Mouse (Mus musculus) left cerebral cortex, postnatal 10 days (tissue): ENCODE data around the gene Fam89b. TPM values are rescaled to one million over a fixed set of nuclear protein-coding genes. Genes with fewer than 3 reads are reported as not detected.

Source experiments
- DNase-seq, 2 experiments: peaks; one replicate each; pipeline ENCODE4 v3.0.0; 2021 to 2022; ENCODE audit warnings: low spot score in 2 of 2, mixed read lengths in 1 of 2; ENCODE audit errors: extremely low spot score in 1 of 2
- intact Hi-C: fragments of 180-260 bp; cut with DNase I; formaldehyde crosslinking; loops from one replicate; pipeline ENCODE4 v1.15.1; 2025
- total RNA-seq, 2 experiments: library from RNA; stranded (reverse); gene quantifications; 2 replicates each; pipeline ENCODE4 v1.2.3; 2021

Fam89b gene
- total RNA-seq, 2 experiments from 2014 or later, result 46.6 to 47.6 TPM

DNA sequence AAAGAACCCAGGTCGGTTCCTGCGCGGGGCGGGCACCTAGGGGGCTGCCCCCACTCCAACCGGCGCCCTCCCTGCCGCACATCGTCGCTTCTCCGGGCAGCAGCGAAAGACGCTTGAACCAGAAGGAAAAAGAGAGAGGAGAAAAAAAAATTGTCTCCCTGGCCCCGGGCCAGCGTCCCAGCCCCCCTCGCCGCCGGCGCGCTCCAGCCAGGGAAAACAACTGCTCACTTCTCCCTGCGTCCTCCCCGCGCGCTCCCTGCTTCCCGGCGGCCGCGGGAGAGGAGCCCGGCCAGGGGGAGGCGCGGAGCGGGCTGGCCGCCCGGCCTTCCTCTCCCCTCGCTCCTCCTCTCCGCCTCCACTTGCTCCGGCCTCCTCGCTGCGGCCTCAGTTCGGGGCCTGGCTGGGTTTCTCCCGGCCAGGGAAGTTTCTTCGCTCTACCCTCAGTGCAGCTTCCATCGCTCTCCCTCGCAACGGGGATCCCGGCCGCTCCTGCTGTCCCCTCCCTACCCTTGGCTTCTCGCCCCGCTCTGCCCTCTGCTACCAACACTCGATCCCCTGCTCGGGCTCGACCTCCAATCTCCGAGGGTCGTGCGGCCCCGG lies 12.3 kb upstream of the Fam89b start:
- intact Hi-C loops, result loop anchor here (5.0 kb wide), 1 partner anchor 36 kb away; no protein-coding TSS in a partner anchor
- DNase-seq, result peak; percentile 68 to 89

DNA sequence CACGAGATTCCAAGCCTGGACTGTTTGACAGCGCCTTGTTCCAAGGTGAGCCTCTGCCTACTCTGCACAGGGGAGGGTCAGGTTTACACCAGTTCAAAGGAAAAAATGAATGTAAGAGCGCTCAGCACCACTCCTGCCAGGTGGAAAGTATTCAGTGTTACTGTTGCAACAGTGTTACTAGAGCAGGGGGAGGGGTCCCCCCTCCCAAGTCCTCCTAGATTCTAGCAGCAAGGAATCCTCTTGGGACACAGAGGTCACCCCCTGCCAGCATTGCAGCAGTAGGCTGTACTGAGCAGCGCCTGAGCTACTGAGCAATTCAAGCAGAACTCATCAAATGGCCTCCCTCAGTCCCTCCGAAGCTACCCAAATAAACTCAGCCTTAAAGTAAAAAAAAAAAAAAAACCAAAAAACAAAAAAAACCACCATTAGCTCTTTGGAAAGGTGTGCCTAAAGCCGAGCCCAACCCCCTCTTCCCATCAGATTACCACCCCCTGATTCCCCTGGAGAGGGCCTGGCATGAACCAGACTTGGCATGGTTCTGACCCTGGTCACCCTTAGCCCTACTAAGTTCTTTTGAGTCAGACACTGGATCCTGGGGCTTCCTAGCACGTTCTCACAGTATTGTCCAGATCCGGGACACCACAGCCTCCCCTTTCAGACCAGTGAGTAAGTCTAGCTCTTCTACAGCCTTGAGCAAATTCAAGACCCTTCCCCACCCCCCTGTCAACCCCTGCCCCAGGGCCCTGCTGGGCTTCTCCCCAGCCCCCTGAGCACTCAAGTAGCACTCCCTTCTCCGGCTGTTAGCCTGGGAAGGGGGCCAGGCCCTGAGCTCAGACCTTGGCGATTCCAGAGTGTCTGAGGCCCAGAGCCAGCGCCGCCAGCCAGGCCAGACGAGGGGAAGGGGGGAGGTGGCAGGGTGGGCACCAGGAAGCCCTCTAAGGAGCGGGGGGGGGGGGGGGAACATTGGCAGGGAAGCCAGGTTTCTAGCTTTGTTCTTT lies 11.2 kb upstream of the Fam89b start, which contains the start of gene Ltbp3:
Ltbp3 (plus strand) TSS at position 585 of the 998 bp plus-strand sequence.
- intact Hi-C loops, result loop anchor here (5.0 kb wide), 1 partner anchor 37 kb away; no protein-coding TSS in a partner anchor
- DNase-seq, result peak; percentile 45 to 81

DNA sequence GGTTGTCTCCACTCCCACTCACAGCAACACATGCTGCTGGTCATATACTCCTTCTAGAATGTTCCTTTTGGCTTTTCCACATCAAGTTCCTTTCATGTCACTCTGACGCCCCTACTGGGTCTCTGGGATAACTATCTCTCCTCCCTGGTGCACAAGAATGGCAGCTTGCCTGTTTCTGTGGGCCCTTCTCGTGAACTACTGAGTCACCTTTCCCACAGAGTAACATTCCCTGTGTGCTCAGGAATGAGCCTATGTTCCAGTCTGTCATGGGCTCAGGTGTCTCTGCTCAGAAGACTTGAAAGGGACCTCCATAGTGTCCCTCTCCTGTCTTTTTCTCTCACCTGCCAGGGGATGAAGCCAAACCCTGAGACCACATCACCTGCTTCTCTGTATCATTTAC lies 10.0 kb upstream of the Fam89b start:
- intact Hi-C loops, result no loop called here
- DNase-seq, result no peak

DNA sequence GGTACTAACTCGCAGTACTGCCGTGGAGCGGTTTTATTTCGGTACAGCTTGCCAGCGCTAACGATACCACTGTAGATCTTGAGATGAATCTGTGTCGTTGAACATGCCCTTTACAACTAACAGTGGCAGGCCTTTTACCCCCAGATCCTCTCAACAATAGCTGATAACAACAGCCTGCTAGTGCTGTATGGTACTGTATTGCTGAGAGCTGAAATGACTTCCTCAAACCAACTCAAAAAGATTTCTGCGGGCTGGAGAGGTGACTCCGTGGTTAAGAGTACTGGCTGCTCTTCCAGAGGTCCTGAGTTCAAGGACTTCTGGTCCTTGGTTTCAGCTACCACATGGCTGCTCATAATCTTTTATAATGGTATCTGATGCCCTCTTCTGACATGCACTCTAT lies 4.9 kb upstream of the Fam89b start:
- intact Hi-C loops, result no loop called here
- no peak for DNase-seq

DNA sequence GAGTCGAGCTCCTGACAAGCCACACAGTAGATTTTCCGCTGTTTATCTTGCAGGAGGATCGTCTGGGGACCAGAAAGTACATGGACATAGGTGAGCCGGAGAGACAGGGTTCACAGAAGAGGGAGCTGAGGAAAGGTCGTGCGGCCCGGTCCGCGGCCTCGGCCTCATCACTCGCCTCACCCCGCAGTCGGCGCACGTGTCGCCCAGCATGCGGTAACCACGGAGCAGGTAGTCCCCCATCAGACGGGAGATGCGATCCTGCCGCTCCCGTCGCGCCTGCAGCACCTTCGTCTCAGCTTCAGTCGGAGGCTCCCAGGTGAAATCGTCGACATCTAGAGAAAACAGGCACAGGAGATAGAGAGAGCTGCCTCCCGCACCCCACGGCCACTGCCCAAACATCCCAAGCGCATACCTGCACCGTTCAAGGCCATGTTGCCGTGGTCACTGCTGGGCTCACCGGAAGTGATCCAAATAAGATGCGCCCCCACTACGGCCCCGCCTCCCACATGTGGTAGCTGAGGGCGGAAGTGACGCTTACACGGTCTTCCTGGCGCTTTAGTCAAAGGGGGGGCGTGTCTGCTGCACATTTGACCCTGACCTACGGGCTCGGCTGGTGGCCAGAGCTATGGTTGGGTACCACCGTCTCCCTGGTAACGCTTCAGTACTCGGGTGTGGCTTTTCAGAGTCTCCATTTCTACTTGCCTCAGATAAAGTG lies 2.0 kb upstream of the Fam89b start:
- intact Hi-C loops, result no loop called here
- peak; percentile 94 to 96 for DNase-seq

DNA sequence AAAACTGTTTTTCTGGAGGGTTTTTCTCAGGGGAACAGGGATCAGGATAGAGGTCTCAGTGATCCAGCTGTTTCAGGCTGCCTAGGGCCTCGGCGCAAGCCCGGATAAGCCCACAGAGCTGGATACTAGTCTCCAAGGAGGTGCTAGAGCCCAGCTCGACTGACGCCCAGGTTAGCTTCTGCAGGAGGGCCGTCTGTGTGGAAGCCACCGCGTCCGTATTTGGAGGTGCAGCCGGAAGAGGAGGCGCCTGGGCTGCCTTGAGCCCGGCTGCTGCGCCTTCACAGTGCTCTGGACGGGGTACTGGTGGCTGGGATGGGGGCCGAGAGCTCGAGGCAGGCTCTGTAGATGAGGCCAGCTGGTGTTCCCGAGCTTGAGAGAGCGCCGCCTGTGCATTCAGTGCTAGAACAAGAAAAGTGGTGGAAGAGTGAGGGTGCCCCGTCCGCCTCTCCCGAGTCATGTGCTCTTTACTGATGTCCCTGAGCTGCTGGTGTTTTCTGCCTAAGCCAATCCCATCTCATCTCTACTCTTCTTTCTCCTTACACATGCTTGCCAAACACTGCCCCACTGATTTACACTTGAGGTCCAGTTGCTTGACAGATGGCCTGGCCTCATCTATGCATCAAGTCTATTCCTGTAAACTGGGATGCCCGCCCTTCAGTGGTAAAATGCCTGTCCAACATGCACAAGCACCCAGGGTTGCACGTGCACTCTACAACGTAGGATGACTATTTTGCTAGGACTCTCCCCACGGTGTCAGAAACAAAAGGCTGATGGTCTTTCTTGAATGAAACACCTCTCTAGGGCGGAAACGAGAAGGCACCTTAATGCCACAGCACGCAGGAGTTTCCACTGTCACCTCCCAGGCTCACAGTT lies 1.1 kb upstream of the Fam89b start:
- DNase-seq, result peak in 1 of 2 experiments; percentile 51
- intact Hi-C loops, result no loop called here

DNA sequence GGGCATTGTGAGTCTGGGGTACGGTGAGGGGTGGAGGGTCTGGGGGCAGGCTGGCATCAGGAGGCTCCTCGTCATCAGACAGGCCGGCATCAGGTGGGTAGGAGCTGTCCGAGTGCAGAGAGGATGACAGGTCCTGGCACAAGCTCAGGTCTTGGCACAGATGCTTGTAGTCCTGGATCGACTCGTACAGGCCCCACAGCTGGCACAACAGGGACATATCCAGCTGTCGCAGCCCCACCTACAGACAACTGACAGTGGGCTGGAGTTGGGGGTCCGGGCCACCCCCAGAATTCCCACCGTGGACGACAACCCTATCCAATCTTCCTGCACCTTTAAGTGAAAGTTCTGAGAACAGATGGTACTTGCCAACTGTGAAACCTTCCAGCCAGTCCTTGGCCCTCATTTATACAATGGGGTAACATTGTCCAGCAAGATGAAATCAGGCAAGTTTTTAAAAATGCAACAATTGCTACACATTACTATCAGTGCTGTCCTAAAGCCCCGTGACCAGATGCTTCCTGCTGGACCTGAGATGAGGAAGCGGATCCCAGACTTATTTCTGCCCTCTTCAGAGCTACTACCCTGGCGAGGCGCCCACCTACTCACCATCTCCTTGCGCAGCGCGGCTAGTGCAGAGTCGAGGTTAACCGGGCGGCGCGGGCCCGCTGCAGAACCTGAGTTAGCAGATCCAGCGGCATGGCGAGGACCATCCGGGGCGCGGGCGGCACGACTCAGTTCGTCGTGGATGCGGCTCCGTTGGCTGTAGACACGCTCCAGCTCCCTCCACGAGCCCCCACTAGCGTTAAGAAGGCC lies 616 bp downstream of the Fam89b start:
- intact Hi-C loops, result loop anchor here (5.0 kb wide), 1 partner anchor 48 kb away; no protein-coding TSS in a partner anchor
- peak; percentile 59 to 84 for DNase-seq

DNA sequence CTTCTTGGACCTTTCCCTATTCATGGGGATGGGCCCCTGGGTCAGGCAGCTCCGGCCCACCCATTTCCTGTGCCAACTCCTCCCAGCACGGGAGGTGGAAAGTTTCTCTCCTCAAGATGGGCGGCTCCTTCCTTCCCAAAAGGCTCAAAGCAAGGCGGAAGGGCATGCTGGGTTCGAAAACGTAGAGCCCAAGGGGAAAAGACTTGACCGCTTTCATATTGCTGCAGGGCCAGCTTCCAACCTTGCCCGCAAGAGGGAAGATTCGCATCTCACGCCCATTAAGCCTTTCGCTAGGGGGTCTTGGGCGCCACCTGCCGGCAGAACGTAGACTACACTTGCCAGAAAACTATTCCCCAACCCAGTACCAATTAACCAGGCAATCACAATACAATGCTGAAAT lies 1.8 kb downstream of the Fam89b start:
- peak; percentile 81 to 89 for DNase-seq
- intact Hi-C loops, result loop anchor here (2.0 to 5.0 kb wide), 2 partner anchors 17 to 50 kb away; no protein-coding TSS in a partner anchor

DNA sequence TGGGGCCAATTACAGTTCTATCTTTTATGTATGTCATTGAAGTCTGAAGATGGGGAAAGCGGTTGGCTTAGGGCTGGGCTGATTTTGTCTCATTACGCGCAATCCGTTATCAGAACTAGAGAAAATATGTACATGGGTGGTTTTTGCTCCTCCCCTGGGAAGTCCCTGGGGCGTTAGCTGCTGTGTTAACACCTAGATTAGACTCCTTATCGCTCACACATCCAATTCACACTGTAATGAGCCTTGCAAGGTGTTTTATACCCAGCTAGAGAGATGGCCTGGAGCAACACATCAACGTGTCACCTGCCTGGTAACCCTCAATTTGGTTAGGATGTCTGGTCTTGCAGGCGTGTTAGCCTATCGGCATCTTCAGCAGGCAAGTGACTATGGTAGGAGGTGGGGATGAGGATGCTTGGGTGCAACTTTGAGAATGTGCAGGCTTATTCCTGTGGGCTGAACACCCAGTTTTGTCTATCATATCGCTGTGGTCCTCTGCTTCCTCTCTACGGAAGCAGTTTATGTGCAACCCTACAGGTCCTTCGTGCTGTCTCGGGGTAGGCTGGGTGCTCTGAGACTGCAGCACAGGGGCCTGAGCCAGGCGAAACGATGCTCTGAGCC lies 2.4 kb downstream of the Fam89b start:
- intact Hi-C loops, result loop anchor here (2.0 to 5.0 kb wide), 2 partner anchors 16 to 50 kb away; no protein-coding TSS in a partner anchor
- no peak for DNase-seq

DNA sequence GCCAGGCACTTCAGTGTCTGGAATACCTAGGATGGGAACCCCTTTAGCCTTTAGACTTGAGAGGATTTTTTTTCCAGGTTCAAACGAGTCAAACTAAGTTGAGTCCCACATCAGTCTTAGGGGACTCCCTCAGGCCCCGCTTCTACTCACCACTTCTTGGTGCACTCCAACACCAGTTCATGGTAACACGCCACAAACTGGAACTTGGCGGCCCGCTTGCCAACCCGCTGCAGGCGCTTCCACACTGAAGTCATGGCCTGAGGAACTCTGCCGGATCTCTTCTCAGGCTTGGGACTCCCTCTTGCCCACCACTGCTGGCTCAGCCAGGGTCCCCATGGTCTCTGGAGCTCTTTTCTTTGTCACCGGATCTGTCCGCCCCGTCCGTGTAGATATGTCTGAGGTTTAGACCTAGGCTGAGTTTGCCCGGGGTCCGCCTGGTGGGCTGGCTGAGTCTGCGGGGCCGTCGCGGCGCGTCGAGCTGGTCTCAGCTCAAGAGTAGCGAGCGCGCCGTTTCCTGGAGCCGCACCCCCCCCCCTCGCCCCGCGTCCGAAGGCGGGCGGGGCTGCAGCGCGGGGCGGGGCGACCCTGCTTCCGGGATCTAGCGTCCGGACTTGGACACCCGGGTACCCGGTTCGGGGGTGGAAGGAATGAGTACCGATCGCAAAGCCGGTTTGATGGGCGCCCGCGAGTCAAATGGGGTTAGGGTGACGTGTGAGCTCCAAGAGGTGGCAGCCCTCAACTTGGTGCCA lies 3.5 kb downstream of the Fam89b start, which contains the start of gene Ehbp1l1:
Ehbp1l1 (minus strand) TSS at position 551 of the 749 bp plus-strand sequence.
- intact Hi-C loops, result loop anchor here (2.0 to 5.0 kb wide), 2 partner anchors 15 to 51 kb away; no protein-coding TSS in a partner anchor
- DNase-seq, result peak in 1 of 2 experiments; percentile 85

DNA sequence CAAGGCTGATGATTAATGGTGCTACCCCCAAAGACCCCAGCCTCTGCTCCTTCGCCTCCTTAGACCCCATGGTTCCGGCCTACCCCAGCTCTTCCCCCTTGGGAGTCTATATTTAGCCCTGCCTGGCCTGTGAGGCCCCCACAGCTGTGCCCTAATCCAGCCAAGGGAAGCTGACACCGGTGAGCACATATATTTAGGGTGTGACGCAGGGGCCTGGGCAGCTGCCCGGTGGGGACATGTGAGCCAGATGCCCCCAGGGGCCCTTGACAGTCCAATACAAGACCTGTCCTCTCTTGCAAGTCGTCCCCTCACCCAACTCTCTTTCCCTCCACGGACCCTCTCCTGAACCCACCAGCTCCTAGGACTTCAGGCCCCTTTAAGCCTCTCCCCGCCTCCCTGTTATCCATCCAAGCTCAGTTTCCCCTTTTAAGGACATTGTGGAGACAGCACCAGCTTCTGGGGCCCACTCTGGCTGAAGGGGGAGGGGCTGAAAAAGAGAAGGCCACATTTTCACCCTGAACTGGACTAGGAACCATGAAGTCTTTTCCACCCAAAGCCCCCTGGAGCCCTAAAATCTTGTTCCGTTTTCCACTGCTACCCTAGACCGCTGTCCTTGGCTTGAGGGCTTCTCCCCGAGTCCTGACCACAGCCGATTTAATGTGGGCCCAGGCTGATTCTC lies 4.3 kb downstream of the Fam89b start:
- intact Hi-C loops, result loop anchor here (5.0 kb wide), 1 partner anchor 52 kb away; no protein-coding TSS in a partner anchor
- DNase-seq, result peak in 1 of 2 experiments; percentile 32

DNA sequence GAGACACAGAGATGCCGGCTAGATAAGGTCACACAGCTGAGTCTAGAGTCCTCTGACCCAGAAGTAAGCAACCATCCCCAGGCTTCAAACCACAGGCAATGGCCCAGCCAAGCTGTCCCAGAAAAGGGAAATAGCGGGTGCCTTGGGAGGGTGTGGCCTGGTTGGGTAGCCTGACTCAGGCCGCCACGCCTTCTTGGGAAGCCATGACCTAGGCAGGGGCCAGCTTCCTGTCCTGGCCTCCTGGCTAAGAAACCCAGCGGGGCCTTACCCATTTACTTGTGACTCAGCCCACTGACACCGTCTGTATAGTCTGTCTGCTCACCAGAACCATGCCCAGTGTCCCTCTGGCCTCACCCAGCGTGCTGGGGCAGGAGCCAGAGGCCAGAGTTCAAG lies 4.9 kb downstream of the Fam89b start:
- intact Hi-C loops, result no loop called here
- DNase-seq, result peak in 1 of 2 experiments; percentile 80

DNA sequence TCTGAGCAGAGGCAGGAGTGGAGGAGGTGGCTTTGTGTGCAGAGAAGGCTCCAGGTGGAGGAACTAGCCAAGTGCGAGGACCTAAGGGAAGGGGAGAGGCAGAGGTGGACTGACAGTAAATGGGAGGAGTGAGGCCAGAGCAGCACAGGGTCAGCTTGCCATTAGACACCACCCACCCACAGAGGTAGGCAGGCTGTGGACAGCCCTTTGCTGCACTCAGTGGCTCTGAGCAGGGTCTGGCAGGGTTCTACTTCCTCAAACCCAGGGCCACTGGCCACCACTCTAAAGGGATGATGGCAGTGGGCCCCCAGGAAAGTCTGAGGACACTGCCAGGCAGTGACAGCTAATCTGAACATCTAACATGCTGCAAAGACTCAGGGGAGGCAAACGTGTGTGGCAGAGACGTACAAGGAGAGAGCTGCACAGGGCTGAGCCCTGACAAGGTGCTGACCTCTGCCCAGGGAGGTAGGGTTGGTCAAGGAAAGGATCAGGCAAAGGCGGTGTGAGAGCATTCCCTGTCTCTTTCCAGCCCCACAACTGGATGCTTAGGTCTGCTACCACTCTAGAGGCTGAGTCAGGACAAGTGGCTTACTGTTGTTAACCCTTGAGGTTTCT lies 5.4 kb downstream of the Fam89b start:
- intact Hi-C loops, result no loop called here
- peak in 1 of 2 experiments; percentile 21 for DNase-seq

DNA sequence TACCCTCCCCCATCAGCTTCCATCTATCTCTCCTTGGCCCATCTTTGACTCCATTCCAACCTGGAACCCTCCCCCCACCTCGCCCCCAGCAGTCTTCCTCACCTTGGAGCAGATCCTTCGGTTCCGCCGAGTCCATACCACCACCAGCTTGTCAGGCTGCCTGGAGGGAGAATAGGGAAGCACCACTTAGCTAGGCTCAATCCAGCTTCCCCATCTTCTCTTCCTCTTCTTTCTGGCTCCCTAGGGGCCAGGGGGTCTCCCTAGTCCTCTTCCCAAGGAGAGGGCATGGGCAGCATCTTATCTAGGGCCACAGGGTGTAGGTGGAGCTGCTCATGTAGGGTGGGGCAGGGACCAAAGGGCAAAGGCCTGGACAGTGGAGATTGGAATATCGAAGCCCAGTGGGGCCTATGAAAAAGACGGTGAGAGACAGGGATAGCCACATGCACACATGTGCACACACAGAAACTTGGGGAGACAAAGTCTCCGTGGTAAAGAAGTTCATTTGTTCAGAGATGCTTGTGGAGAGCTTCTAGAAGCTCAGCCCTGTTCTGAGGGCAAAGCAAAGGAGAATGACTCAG lies 6.5 kb downstream of the Fam89b start:
- intact Hi-C loops, result no loop called here

DNA sequence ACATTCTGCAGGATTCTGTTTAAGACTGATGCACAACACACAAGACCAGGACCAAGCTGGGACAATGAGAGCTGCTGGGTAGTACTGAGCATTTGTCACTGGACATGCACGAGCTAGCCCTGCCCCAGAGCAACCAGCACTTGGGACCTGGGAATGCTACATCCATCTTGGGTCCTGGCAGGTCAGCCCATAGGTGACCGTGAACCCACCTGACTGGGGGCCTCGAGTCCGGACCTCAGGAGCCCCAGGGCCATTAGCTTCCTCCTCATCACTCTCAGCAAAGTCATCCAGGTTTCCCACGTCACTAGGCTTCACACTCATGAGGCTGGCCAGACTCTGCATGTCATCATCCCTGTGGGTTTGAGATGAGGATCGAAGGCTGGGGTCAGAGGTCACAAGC lies 8.2 kb downstream of the Fam89b start:
- DNase-seq, result peak in 1 of 2 experiments; percentile 14

More for the DNA sequence above, 6.5 kb downstream of the Fam89b start:
- peak in 1 of 2 experiments; percentile 17 for DNase-seq

More for the DNA sequence above, 8.2 kb downstream of the Fam89b start:
- intact Hi-C loops, result no loop called here
